Mouse (Mus musculus) MEL (cell line): ENCODE measurements around the gene Tmprss2. TPM values are rescaled to one million over a fixed set of nuclear protein-coding genes. Genes with fewer than 3 reads are reported as not detected.

Experiments used
- DNase-seq: peaks from one replicate; pipeline ENCODE4 v3.0.0; 2011; ENCODE audit warnings: low read depth, low spot score
- H3K27ac ChIP-seq: 2 replicates; pipeline ENCODE4 v1.5.1; 2012; ENCODE audit warnings: low read depth, mild to moderate bottlenecking, control low read depth, low read length, moderate library complexity; ENCODE audit not compliant: control insufficient read depth
- H3K27me3 ChIP-seq, 2 experiments: fragments of 150-350 bp in 1 of 2; sonication (generic) in 1 of 2; 2 replicates each; pipeline ENCODE4 v1.6.1; 2012; ENCODE audit warnings: low read length in 2 of 2, mild to moderate bottlenecking in 2 of 2, improper control_type of control experiment in 1 of 2, moderate library complexity in 1 of 2; ENCODE audit not compliant: insufficient read depth in 2 of 2, control insufficient read depth in 1 of 2
- H3K36me3 ChIP-seq, 2 experiments: 2 replicates each; pipeline ENCODE4 v1.6.1; 2012 to 2014; ENCODE audit warnings: low read length in 2 of 2, improper control_type of control experiment in 1 of 2, inconsistent platforms in 1 of 2, mild to moderate bottlenecking in 1 of 2; ENCODE audit not compliant: insufficient read depth in 2 of 2, control insufficient read depth in 1 of 2
- H3K4me1 ChIP-seq, 2 experiments: fragments of 150-350 bp in 1 of 2; sonication (generic) in 1 of 2; 2 replicates each; pipeline ENCODE4 v1.6.1; 2012; ENCODE audit warnings: low read length in 2 of 2, improper control_type of control experiment in 1 of 2, mild to moderate bottlenecking in 1 of 2; ENCODE audit not compliant: insufficient read depth in 2 of 2, control insufficient read depth in 1 of 2
- H3K4me3 ChIP-seq, 2 experiments: fragments of 150-350 bp in 1 of 2; sonication (generic) in 1 of 2; 2 replicates each; pipeline ENCODE4 v1.5.1; 2012; ENCODE audit warnings: low read depth in 2 of 2, low read length in 2 of 2, mild to moderate bottlenecking in 2 of 2, moderate library complexity in 2 of 2, control low read depth in 1 of 2, improper control_type of control experiment in 1 of 2; ENCODE audit not compliant: control insufficient read depth in 1 of 2, insufficient read depth in 1 of 2
- H3K79me2 ChIP-seq: 2 replicates; pipeline ENCODE4 v1.6.1; 2012; ENCODE audit warnings: mild to moderate bottlenecking, low read length, moderate library complexity; ENCODE audit not compliant: control insufficient read depth, poor library complexity, insufficient read depth
- H3K9ac ChIP-seq: 2 replicates; pipeline ENCODE4 v1.6.1; 2012; ENCODE audit warnings: low read depth, mild to moderate bottlenecking, control low read depth, low read length, moderate library complexity; ENCODE audit not compliant: control insufficient read depth, poor library complexity, severe bottlenecking
- H3K9me3 ChIP-seq: fragments of 150-350 bp; sonication (generic); replicated peaks from 2 replicates; pipeline ENCODE4 v1.6.1; 2012; ENCODE audit warnings: mild to moderate bottlenecking, low read length, improper control_type of control experiment, moderate library complexity; ENCODE audit not compliant: insufficient read depth
- BHLHE40 ChIP-seq: IDR thresholded peaks from 2 replicates; pipeline ENCODE4 v1.6.1; 2012; ENCODE audit warnings: low read depth, mild to moderate bottlenecking, inconsistent platforms, low read length, improper control_type of control experiment, borderline replicate concordance
- CHD1 ChIP-seq: IDR thresholded peaks from 2 replicates; pipeline ENCODE4 v1.6.1; 2012; ENCODE audit warnings: low read depth, mild to moderate bottlenecking, inconsistent platforms, low read length, improper control_type of control experiment
- ELF1 ChIP-seq: IDR thresholded peaks from 2 replicates; pipeline ENCODE4 v1.6.1; 2014; ENCODE audit warnings: low read depth, mild to moderate bottlenecking, inconsistent platforms, low read length, improper control_type of control experiment, moderate library complexity
- GATA1 ChIP-seq: IDR thresholded peaks from 2 replicates; pipeline ENCODE4 v1.6.1; 2011; ENCODE audit warnings: low read depth, low read length, improper control_type of control experiment
- KAT2A ChIP-seq: conservative IDR thresholded peaks from 2 replicates; pipeline ENCODE4 v1.6.1; 2012; ENCODE audit warnings: low read depth, low read length, improper control_type of control experiment, inconsistent platforms
- MAFK ChIP-seq: IDR thresholded peaks from 2 replicates; pipeline ENCODE4 v1.6.1; 2011; ENCODE audit warnings: low read depth, mild to moderate bottlenecking, low read length, improper control_type of control experiment, borderline replicate concordance
- MAZ ChIP-seq: IDR thresholded peaks from 2 replicates; pipeline ENCODE4 v1.6.1; 2012; ENCODE audit warnings: low read depth, mild to moderate bottlenecking, inconsistent platforms, low read length, improper control_type of control experiment
- MEF2A ChIP-seq: IDR thresholded peaks from 2 replicates; pipeline ENCODE4 v1.6.1; 2014; ENCODE audit warnings: low read depth, mild to moderate bottlenecking, inconsistent platforms, low read length, improper control_type of control experiment; ENCODE audit not compliant: poor library complexity, insufficient replicate concordance, severe bottlenecking; ENCODE audit errors: extremely low read depth
- MYB ChIP-seq: IDR thresholded peaks from 2 replicates; pipeline ENCODE4 v1.6.1; 2011; ENCODE audit warnings: mild to moderate bottlenecking, low read depth, low read length, improper control_type of control experiment
- MYC ChIP-seq: IDR thresholded peaks from 2 replicates; pipeline ENCODE4 v1.6.1; 2011; ENCODE audit warnings: low read depth, mild to moderate bottlenecking, low read length, improper control_type of control experiment, moderate library complexity
- NELFE ChIP-seq: IDR thresholded peaks from 2 replicates; pipeline ENCODE4 v1.6.1; 2011; ENCODE audit warnings: low read depth, low read length, improper control_type of control experiment
- NRF1 ChIP-seq: IDR thresholded peaks from 2 replicates; pipeline ENCODE4 v1.6.1; 2014; ENCODE audit warnings: low read depth, mild to moderate bottlenecking, inconsistent platforms, low read length, improper control_type of control experiment, moderate library complexity; ENCODE audit not compliant: poor library complexity, insufficient read depth, severe bottlenecking
- POLR2AphosphoS5 ChIP-seq: IDR thresholded peaks from 2 replicates; pipeline ENCODE4 v1.6.1; 2012; ENCODE audit warnings: low read depth, borderline replicate concordance, mild to moderate bottlenecking, inconsistent platforms, low read length, moderate library complexity, mixed read lengths
- RAD21 ChIP-seq: IDR thresholded peaks from 2 replicates; pipeline ENCODE4 v1.6.1; 2011; ENCODE audit warnings: mild to moderate bottlenecking, low read depth, low read length, improper control_type of control experiment
- RCOR1 ChIP-seq: IDR thresholded peaks from 2 replicates; pipeline ENCODE4 v1.6.1; 2012; ENCODE audit warnings: low read depth, mild to moderate bottlenecking, inconsistent platforms, low read length, improper control_type of control experiment
- USF1 ChIP-seq: IDR thresholded peaks from 2 replicates; pipeline ENCODE4 v1.6.1; 2014; ENCODE audit warnings: low read depth, mild to moderate bottlenecking, inconsistent platforms, low read length, improper control_type of control experiment, moderate library complexity
- USF2 ChIP-seq, 2 experiments: IDR thresholded peaks; 2 replicates each; pipeline ENCODE4 v1.6.1; 2011 to 2012; ENCODE audit warnings: improper control_type of control experiment in 2 of 2, low read length in 2 of 2, borderline replicate concordance in 1 of 2, inconsistent platforms in 1 of 2, low read depth in 1 of 2, mild to moderate bottlenecking in 1 of 2; ENCODE audit not compliant: insufficient read depth in 1 of 2
- ZC3H11A ChIP-seq: IDR thresholded peaks from 2 replicates; pipeline ENCODE4 v1.6.1; 2012; ENCODE audit warnings: low read depth, mild to moderate bottlenecking, inconsistent platforms, low read length, improper control_type of control experiment
- ZKSCAN1 ChIP-seq: IDR thresholded peaks from 2 replicates; pipeline ENCODE4 v1.6.1; 2012; ENCODE audit warnings: low read depth, mild to moderate bottlenecking, inconsistent platforms, low read length, improper control_type of control experiment, moderate library complexity
- ZMIZ1 ChIP-seq: IDR thresholded peaks from 2 replicates; pipeline ENCODE4 v1.6.1; 2012; ENCODE audit warnings: low read depth, mild to moderate bottlenecking, inconsistent platforms, low read length, improper control_type of control experiment, moderate library complexity
- ZNF384 ChIP-seq: IDR thresholded peaks from 2 replicates; pipeline ENCODE4 v1.6.1; 2012; ENCODE audit warnings: low read depth, mild to moderate bottlenecking, inconsistent platforms, low read length, improper control_type of control experiment
- polyA plus RNA-seq, 2 experiments: library from polyadenylated mRNA; stranded (reverse) in 1 of 2; unstranded in 1 of 2; fragments of >175 nt in 1 of 2; fragments of >200 nt in 1 of 2; gene quantifications; 2 replicates each; pipeline versions ENCODE4 v1.2.1 to v1.2.4; 2012; ENCODE audit warnings: low replicate concordance in 2 of 2, low read depth in 1 of 2; ENCODE audit not compliant: insufficient read length in 2 of 2, insufficient read depth in 1 of 2, missing spikeins in 1 of 2
- total RNA-seq: library from RNA; depleted of rRNA; stranded (reverse); fragments of 300-350 nt; gene quantifications from 2 replicates; pipeline ENCODE4 v1.2.3, GENCODE M21; 2012

Tmprss2 gene
- total and polyA plus RNA-seq, 3 experiments: not detected

DNA sequence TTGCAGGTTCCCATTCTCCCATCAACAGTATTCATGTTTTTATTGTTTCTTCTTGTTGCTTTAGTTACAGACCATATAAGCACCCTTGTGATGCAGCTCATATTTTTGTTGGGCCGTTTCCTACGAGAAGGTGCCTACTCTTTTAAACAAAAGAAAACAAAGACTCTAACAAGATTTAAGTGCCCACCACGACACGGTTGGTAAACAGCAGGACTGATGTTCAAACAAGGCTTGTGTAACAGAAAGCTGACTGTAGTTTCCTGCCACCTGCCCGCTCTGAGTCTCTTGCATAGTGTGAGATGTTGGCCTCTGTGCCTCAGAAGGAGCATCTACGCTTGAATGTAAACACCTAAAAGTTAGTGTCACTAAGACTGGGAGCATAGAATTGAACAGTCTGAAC lies 47.5 kb upstream of the Tmprss2 start:
- H3K79me2 ChIP-seq: no peaks in the 10 kb centered on the region
- no peaks in the 10 kb centered on the region for H3K9me3 ChIP-seq
- TF ChIP-seq MEF2A (no peak), CHD1 (no peak), ELF1 (no peak), ZNF384 (no peak), ZKSCAN1 (no peak), RCOR1 (no peak), NRF1 (no peak)
- TF ChIP-seq, all 39 proteins: peak for 0
- no peak for DNase-seq
- no peaks in the 10 kb centered on the region for H3K4me1 ChIP-seq
- H3K9ac ChIP-seq: no peak overlapping the region
- no peak overlapping the region for H3K4me3 ChIP-seq
- no peaks in the 10 kb centered on the region for H3K27me3 ChIP-seq
- H3K27ac ChIP-seq: no peak overlapping the region
- H3K36me3 ChIP-seq: no peaks in the 10 kb centered on the region

GRCm38 (mm10) chr16:97655800-97656199 lies 44.8 kb upstream of the Tmprss2 start:
- H3K9me3 ChIP-seq: no peaks in the 10 kb centered on the region
- H3K36me3 ChIP-seq: no peaks in the 10 kb centered on the region
- no peak overlapping the region for H3K4me3 ChIP-seq
- TF ChIP-seq RCOR1 (no peak), ZC3H11A (no peak), USF2 (IDR thresholded peaks at IDR 0.05; ENCODE audit: borderline replicate concordance in 1 of 2, insufficient read depth in 1 of 2, low read depth in 1 of 2, low read length in 2 of 2) (no peak), USF1 (no peak), RAD21 (no peak), BHLHE40 (no peak), MYC (no peak), MAFK (no peak), MYB (no peak), POLR2AphosphoS5 (no peak), MAZ (no peak), MEF2A (no peak), ZMIZ1 (no peak), NELFE (no peak), ELF1 (no peak), GATA1 (no peak), ZKSCAN1 (no peak), CHD1 (no peak), KAT2A (no peak)
- TF ChIP-seq, all 39 proteins: peak for 0
- Histone ChIP-seq H3K27me3 (no peaks in the 10 kb centered on the region; a peak in 1 of 4 replicates), H3K9ac (no peak overlapping the region), H3K79me2 (no peaks in the 10 kb centered on the region), H3K4me1 (no peaks in the 10 kb centered on the region), H3K27ac (no peak overlapping the region)
- no peak for DNase-seq
